Mouse (Mus musculus): Measurements from ENCODE around the gene Eif4e.
"Not testable (repeated sequence)": the region's sequence is repeated elsewhere in the genome, so short reads cannot be mapped to it uniquely, and the experiment has no call there.

Eif4e gene

DNA sequence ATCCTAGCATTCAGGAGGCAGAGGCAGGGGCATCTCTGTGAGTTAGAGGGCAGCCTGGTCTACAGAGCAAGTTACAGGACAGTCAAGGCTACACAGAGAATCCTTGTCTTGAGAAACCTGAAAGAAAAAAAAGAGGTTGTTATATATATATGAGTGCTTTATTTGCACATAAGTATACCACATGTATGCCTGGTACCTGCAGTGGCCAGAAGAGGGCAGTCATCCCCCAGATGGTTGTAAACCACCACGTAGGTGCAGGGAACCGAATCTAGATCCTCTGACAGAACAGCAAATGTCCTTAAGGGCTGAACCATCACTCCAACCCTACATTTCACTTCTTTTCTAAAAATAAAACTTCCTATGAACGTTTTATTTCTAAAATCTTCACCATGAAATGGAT lies 8.1 kb upstream of the Eif4e start:
- no peak for ATAC-seq (ENCODE audit: low TSS enrichment)

DNA sequence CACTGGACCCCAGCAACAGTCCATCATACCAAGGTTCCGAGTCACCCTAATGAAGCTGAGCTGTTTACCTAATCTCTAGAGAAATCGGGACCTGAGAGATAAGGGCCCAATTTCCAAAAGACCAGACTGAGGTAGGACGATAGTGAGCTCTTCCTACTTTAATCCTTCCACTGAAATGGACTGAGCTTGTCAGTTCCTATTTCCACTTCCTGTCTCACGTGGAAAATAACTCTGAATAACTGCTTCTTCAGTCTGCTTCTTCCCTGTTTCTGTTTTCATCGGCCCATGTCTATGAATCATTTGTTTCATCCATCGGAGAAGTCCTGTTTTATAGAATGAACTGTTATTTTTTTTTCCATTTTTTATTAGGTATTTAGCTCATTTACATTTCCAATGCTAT lies 6.8 kb upstream of the Eif4e start:
- no peak for ATAC-seq (ENCODE audit: low TSS enrichment)

DNA sequence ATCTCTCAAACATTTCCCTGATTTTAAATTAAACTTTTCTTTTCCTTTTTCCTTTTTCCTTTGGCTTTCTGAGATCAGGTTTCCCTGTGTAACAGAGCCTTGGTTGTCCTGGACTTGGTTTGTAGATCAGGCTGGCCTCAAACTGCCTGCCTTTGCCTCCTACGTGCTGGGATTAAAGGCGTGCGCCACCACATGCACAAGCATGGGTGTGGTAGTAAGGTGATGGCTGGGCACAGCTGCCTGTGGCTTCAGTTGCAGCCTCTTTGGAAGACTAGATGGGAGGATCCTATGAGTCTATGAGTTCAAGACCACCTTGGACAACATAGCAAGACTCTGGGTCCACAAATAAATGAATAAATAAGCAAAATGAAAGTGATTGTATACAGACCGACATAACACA lies 2.0 kb upstream of the Eif4e start:
- ATAC-seq (ENCODE audit: low TSS enrichment): no peak

DNA sequence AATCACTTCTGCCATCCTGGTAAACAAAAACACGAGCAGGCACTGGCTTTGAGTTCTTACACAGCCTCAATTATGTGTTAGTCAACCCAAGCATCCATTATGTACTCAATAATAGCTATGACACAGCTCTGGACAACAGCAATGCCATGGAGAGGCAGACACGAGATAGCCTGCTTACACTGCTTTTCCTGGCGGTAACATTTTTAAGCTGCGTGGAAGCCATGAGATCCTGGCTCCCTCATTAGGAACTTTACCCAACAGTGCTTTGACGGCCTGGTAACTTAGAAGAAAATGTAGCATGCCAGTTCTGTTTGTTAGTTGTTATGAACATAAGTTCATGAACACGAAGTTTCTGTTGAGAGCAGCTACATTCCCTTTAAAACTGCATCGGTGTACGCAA lies 485 bp upstream of the Eif4e start:
- ATAC-seq (ENCODE audit: low TSS enrichment): no peak

DNA sequence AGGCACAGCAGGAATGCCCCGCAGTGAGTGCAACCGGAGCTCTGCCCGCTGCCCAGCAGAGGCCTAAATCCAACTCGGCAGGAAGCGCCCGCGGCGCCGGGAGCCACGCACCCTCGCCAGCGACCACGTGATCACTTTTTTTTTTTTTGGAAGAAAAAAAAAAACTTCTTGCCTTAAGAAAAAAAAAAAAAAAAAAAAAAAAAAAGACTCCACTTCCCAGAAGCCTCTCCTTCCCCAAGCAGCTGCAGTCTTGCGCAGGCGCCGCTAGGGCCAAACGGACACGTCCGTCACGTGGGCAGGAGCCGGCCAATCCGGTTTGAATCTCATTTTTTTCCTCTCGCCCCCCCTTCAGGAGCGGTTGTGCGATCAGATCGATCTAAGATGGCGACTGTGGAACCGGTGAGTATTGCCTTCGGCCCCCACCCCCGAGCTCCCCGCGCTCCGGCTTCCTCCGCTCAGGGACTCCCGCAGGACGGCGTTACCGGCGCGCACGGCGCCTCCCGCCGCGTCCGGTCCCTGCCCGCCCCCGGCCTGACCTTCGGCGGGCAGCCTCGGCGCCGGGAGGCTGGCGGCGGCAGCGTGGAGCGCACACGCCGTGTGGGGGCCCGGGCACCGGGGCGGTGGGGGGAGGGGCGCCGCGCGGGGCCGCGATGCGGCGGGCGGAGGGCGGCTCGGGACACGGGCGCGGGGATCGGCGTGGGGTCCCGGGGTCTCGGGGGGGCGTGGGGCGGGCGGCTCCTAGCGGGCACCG lies 1.1 kb downstream of the Eif4e start:
- peak; percentile 94 for ATAC-seq (ENCODE audit: low TSS enrichment)

DNA sequence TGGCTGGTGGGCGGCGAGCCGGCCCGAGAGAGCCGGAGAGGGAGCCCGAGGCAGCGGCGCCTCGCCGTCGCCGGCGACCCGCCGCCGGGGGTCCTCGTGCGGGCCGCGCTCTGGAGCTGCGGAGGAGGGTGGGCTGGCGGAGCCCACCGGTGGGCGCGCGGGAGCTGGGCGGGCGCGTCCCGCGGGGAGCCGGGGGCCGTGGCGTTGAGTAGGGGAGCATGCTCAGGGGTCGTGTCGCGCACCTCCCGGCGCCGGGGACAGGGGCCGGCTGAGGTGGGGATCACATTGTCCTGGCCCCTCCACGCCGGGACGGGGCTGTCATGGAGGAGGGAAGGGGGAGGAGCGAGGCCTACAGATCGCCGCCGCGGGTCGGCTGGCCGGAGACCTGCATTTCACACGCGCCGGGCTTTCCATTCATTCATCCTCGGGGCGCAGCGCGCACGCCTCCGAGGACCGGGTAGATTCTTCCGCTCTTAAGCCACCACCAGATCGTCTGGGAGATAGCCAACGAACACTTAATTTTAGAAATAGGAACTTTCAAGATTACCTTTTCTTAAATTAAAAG lies 1.8 kb downstream of the Eif4e start:
- ATAC-seq (ENCODE audit: low TSS enrichment): peak; percentile 11; the same call in 1 of the 2 replicates

DNA sequence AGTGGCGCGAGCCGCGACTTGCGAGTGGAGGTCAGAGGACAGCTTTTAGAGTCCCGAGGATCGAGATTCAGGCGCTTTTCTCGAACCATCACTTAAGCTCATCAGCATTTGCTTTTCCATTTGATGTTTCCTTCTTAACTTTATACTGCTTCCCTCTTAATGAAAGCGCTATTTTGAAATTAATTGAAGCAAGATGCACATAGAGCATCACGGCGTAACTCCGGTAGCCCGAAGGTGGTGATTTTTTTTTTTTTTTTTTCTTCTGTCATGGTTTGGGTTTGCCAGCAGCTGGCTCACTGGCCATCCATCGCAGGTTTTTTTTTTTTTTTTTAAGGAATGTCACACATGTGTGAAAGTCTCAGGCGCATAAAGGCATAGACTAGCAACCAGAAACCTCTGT lies 2.3 kb downstream of the Eif4e start:
- ATAC-seq (ENCODE audit: low TSS enrichment): no peak

DNA sequence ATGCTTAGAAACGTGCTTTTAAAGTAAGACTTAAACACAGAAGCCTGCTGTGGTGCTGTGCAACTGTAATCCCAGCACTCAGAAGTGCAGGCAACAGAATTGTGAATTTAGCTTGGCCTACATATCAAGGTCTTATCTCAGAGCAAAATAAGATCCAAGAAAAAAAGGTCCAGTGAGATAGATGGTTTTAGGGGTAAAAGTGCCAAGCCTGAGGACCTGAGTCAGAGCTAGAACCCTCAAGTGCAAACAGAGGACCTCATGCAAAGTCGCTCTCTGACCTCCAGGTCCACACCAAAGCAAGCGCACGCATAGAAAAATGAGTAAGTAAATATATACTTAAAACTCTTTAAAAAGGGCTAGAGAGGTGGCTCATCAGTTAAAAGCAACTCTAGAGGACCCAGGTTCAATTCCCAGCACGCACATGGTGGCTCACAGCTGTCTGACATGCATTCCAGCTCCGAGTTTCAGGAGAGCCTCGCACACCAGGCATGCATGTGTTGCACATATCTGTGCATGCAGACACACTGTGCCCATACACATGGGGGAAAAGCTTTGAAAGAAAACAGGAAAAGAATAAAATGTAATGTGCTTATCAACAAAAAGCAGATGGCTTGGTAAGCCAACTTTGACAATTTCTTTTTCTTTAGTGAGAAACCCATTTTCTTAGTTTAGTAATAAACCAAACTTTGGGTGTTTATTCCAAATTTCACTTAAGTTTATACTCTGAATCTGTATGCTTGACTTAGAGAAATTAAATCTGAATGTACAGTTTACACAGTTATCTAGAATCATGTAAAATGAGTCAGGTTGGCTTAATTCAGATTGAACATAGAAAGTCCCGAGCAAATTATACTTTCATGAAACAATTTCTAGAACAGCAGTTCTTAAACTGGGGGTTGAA lies 4.8 kb downstream of the Eif4e start:
- no peak for ATAC-seq (ENCODE audit: low TSS enrichment)

DNA sequence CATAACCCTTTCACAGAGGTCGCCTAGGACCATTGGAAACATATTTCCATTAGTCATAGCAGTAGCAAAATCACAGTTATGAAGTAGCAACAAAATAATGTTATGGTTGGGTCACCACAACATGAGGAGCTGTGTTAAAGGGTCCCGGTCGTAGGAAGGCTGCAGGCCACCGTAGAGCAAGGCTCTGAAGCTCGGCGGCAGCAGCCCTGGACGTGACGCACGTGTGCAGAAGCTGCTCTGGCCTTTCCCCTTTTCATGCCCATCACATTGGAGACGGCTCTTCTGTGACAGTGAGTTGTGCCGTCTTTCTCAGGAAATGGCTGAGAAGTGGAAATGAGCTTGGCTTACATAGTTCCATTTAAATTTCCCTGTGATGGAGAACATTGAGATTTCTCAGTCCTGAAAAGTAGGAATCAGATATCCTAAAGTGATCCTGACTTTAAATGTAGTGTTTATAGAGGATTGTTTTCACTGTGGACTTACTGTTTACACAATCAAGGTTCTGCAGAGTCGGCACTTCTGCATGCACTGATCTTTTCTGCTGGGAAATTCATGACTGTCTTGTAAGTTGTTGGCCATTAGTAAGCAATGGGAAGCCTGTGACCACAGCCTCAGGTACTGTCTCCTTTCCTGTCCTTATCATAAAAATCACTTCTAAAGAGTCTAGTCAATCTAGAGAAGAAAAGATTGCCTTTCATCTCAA lies 5.7 kb downstream of the Eif4e start:
- ATAC-seq (ENCODE audit: low TSS enrichment): no peak

DNA sequence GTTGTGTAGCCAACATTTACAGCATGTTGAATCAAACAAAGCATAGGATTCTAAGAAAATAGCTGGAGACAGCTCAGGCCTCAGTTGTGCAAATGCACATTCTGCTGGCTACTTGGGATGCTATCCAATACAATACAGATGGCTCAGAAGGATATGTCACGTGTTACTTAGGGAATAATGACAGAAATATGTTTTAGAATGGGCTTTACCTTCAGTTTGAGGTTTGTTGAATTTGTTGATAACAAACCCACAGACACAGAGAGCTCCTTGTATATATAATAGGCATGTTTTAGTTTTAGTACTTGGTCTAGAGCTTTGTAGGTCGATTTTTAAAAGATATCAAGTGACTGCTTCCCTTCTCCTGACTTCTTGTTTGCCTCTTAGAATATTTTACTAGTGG lies 6.8 kb downstream of the Eif4e start:
- no peak for ATAC-seq (ENCODE audit: low TSS enrichment)

DNA sequence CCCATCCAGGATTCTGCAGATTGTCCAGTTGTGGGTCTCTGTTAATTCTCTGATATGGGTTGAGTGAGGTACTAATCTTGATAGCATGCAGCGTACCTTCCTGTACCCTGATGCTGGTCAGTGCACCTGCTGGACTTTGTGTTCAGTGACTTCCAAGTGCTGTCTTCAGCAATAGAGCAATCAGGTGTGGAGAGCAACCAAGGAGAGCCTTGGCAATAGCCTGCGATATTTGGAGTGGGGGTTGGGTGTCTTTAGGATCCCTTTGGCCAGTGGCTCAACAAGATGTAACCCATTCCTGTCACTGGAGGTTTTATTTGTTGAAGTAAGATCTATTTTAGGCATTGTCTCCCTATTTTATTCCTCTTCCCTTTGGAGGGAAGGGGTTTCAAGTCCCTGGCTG lies 10.1 kb downstream of the Eif4e start:
- ATAC-seq (ENCODE audit: low TSS enrichment): no peak

DNA sequence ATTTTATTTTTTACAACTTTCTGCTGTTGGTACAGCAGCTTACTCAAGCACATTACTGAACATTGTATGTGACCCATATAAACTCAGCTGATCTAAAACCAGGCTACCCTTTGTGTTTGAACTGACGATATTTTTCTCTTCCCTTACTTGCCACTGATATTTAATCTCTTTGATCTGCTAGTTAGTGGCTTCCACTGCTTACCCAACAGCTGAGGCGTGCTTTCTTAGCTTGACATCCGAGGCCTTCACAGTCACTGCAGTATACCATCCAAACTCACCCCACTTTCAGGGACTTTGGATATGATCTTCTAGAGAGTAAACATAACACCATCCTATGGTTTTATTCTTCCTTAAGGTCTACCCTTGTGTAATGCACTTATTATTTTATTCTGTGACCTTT lies 16.6 kb downstream of the Eif4e start:
- no peak for ATAC-seq (ENCODE audit: low TSS enrichment)

DNA sequence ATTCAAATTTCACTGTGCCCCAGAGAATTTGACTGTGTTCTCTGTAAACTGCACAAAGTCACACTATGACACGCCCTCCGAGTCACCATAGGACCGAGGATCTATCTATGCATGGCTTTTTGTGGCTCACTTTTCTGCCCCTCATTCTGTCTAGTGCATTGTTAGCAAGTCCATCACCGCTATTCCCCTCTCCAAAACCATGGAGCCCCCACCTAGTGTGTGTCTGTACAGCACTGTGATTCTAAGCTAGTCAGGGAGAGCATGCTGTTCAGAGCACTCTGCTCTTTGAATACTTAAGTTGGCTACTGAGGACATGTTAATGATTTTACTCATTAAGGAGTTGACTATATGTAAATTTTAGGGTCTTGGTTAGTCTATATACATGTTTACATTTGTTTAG lies 18.1 kb downstream of the Eif4e start:
- no peak for ATAC-seq (ENCODE audit: low TSS enrichment)

DNA sequence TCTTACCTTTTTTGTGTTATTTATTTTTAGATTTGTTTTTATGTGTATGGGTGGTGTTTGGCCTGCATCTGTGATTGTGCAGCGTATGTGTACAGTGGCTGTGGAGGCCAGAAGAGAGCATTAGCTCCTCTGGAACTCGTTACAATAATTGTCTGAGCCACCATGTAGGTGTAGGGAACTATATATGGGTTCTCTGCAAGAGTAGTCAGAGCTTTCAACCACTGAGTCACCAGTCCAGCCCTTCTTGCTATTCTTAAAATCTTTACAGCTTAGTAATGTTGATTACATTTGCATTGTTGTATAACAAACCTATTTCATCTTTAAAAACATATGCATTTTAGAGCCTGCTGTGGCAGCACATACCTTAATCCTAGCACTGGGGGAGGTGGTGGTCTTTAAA lies 20.7 kb downstream of the Eif4e start:
- peak; percentile 83 for ATAC-seq (ENCODE audit: low TSS enrichment)

DNA sequence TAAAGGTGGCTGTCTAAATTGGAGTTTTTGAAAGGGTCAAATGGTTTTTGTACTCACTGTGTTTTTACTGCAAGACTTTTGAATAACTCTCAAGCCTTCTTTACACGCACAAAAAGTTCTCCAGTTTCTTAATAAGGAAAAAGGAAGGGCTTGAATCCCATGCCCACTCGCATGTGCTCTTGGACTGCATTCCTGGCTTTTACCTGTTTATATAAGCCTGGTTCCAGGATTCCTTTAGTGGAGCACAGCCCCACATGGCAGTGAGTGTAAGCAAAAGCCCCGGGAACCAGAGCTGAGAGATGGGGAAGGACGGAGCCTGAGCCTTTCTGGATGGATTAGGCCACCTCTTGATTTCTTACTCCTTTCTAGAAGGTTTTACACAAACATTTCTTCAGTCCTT lies 23.1 kb downstream of the Eif4e start:
- no peak for ATAC-seq (ENCODE audit: low TSS enrichment)

DNA sequence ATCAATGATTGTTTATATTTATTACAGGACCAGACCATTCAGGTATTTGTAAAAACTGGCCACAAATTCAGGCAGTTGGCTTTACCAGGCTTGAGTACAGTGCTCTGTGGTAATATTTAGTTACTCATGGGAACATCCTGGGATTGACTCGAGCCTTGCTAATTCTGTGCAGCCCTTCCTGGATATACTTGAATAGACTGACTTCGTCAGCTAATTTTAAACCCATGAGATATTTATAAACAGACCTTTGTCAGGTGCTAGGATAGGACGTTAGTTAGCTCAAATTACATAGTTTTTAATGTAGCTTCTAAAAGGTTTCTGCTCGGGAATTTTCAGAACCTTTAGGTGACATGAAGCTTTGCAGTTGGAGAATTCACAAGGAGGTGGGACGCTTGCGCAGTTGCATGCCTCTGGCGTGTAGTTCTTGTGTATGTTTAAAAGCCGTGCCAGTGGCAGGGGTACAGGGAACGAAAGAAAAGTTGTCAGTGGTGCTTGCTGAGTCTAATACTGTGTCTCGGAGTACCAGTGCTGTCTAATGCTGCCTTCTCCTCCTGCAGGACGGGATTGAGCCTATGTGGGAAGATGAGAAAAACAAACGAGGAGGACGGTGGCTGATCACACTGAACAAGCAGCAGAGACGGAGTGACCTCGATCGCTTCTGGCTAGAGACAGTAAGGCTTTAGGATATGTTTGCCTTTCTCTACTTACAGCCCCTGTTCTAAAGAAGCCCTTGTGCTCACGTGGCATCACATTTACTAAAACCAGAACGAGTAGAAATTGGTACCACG lies 24.6 kb downstream of the Eif4e start:
- peak; percentile 43 for ATAC-seq (ENCODE audit: low TSS enrichment)

DNA sequence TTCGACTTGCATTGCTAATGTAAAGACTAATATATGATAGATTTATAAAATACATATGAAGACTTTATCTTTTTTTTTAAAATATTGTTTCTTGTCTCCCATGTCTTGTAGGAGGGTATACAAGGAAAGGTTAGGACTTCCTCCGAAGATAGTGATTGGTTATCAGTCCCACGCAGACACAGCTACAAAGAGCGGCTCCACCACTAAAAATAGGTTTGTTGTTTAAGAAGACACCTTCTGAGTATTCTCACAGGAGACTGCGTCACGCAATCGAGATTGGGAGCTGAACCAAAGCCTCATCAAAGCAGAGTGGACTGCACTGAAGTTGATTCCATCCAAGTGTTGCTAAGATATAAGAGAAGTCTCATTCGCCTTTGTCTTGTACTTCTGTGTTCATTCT lies 29.3 kb downstream of the Eif4e start:
- ATAC-seq (ENCODE audit: low TSS enrichment): not testable (repeated sequence)

DNA sequence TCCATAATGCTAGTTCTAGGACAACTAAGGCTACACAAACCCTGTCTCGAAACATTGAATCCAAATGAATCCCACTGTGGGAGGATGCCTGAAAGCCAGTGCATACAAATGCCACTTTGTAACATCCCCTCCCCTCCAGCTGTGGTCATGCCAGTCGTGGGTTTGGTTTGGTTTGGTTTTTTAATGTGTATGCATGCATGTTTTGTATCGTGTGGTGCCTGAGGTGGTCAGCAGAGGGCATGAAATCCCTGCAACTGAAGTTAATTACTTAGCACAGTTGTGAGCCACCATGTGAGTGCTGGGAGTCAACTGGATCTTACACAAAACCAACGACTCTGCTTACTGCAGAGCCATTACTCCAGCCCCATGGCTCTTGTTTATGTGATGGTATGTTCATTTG lies 32.5 kb downstream of the Eif4e start:
- peak; percentile 31; the same call in 1 of the 2 replicates for ATAC-seq (ENCODE audit: low TSS enrichment)

DNA sequence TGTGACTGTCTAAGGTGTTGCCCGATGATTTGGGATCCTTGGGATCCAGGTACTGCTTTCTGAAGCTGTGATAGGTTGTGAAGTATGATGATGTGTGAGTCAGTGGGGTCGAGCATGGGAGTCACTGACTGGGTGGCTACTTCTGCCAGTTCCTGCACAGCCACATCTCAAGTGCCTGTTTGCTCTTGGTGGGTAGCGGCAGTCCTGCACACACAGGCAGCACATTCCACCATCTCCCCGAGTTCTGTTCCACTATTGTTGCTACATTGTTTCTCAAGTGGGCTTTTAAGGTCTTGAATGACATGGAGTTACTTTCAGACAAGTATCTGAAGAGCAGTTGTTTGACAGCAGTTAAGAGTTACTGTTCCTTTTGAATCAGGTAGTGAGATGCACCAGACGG lies 34.3 kb downstream of the Eif4e start:
- ATAC-seq (ENCODE audit: low TSS enrichment): no peak

DNA sequence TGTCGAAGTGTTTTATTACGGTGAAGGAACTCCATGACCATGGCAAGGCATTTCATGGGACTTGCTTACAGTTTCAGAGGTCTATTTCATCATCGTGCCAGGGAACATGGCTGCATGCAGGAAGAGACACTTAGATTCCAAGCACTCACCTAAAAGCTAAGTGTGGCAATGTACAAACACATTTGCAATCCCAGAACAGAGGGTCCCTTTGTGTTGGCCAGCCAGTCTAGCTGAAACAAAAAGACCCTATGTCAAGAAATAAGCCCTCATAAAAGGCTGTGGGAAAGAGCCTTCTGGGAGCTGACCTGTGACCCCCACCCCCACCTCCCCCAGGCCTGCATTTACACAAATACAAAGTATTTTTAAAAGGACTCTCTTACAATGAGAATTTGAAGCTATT lies 34.9 kb downstream of the Eif4e start:
- ATAC-seq (ENCODE audit: low TSS enrichment): no peak

DNA sequence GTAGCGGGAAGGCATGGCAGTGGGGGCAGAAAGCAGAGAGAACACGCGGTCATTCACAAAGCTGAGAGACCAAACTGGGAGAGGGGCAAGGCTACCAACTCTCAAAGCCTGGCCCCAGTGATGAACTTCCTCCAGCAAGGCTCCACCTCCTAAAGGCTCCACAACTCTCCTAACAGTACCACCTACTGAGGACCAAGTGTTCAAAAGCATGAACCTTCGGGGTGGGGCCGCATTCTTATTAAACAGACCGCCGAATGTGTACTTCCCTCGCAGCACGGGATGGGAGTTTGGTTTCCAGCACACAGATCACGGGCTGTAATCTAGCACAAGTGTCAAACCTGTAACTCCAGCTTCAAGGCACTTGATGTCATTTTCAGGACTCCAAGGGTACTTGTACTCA lies 52.9 kb downstream of the Eif4e start:
- ATAC-seq (ENCODE audit: low TSS enrichment): no peak

Measured in frontal cortex, adult (tissue).